Mouse (Mus musculus) liver, embryonic 16.5 days (tissue): ENCODE data around the gene Polr2h. TPM values are rescaled to one million over a fixed set of nuclear protein-coding genes. Genes with fewer than 3 reads are reported as not detected.
"Not testable (repeated sequence)": the region's sequence is repeated elsewhere in the genome, so short reads cannot be mapped to it uniquely, and the experiment has no call there.

Experiments used
- ATAC-seq: fragments of 200-750 bp; cut with Nextera tagmentation; 2 replicates; pipeline ENCODE4 v1.8.0; 2017; ENCODE audit warnings: low read depth, mild to moderate bottlenecking, moderate number of reproducible peaks, moderate library complexity
- H3K27ac ChIP-seq: fragments of 300-500 bp; sonication (generic); 2 replicates; pipeline ENCODE4 v1.5.1; 2014; ENCODE audit warnings: mild to moderate bottlenecking, low read length
- H3K27me3 ChIP-seq: fragments of 300-500 bp; sonication (generic); 2 replicates; pipeline ENCODE4 v1.6.1; 2014; ENCODE audit warnings: low read depth, low read length, mixed read lengths; ENCODE audit not compliant: control insufficient read depth, insufficient read depth
- H3K36me3 ChIP-seq: fragments of 300-500 bp; sonication (generic); 2 replicates; pipeline ENCODE4 v1.6.1; 2014; ENCODE audit warnings: mild to moderate bottlenecking; ENCODE audit not compliant: control insufficient read depth, insufficient read depth
- H3K4me1 ChIP-seq: fragments of 300-500 bp; sonication (generic); 2 replicates; pipeline ENCODE4 v1.6.1; 2014; ENCODE audit warnings: low read depth, low read length, mixed read lengths; ENCODE audit not compliant: control insufficient read depth
- H3K4me2 ChIP-seq: fragments of 300-500 bp; sonication (generic); 2 replicates; pipeline ENCODE4 v1.6.1; 2014; ENCODE audit warnings: low read depth, low read length, mixed read lengths
- H3K4me3 ChIP-seq: fragments of 300-500 bp; sonication (generic); 2 replicates; pipeline ENCODE4 v1.5.1; 2014; ENCODE audit warnings: low read depth, mild to moderate bottlenecking, low read length
- H3K9ac ChIP-seq: fragments of 300-500 bp; sonication (generic); 2 replicates; pipeline ENCODE4 v1.6.1; 2014; ENCODE audit warnings: low read depth, low read length
- H3K9me3 ChIP-seq: fragments of 300-500 bp; sonication (generic); replicated peaks from 2 replicates; pipeline ENCODE4 v1.6.1; 2016; ENCODE audit warnings: low read length; ENCODE audit not compliant: control insufficient read depth
- whole genome bisulfite sequencing: fragments of 180-500 bp; shearing (Covaris S2); extraction: QIAGEN DNeasy Blood & Tissue Kit; methylation state at CpG from one replicate; pipeline ENCODE4 v1.1.7; 2014; ENCODE audit not compliant: insufficient replicate concordance; 5-methylcytosine and 5-hydroxymethylcytosine counted together
- polyA plus RNA-seq: library from polyadenylated mRNA; unstranded; fragments of >200 nt; fragmentation: Nextera tagmentation; extraction: Ambion mirVana; gene quantifications from 2 replicates; pipeline ENCODE4 v1.2.1, GENCODE M21; 2015

The Polr2h gene
- 27.7 and 31.6 TPM in 2 replicates for polyA plus RNA-seq

DNA sequence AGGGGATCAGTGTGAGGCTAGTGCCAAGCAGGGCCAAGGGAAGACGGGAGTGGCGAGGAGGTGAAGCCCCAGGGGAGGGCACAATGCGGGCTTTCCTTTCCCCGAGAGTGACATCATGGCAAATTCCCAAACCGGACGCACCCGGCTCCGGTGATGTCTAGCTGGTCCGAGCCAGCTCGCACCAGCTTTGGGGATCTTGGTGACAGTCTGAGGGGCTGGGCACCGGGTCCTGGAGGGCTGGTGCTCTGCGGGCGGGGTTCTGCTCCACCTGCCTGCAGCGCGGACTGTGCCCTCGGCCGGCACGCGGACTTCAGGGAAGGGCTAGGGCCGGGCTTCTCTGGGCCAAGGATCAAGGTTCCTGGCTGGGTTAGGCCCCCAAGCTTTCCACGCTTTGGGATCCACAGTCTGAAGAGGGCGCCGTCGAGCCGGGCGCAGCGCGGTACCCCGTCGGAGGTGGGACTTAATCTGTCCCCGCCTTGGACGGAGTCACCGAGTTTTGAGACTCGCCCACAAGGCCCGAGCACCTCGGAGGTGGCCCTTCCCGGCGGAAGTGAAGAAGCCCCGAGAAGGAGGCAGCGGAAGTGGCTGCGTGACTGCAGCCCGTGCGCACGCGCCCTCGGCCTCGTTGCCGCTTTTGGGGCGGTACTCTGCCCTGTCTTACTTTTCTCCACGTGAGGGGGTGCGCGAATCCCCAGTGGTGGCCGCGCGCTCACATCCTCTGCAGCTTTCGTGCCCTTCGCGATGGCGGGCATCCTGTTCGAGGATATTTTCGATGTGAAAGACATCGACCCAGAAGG lies at the start of gene Polr2h, which contains the start of gene Clcn2:
Gene Polr2h, plus strand, starts transcription at position 485 of the 797 bp plus-strand sequence.
Gene Clcn2, minus strand, starts transcription at position 566 of the 797 bp plus-strand sequence.
- Histone ChIP-seq H3K27ac (peak within 1 kb of the TSS; percentile 94), H3K4me1 (peaks cover 53% of the 10 kb centered on the region), H3K9me3 (no peaks in the 10 kb centered on the region), H3K4me2 (peak within 1 kb of the TSS; percentile 99), H3K27me3 (no peaks in the 10 kb centered on the region), H3K9ac (peak within 1 kb of the TSS; percentile 83), H3K4me3 (peak within 1 kb of the TSS; percentile 85), H3K36me3 (0 out of 2 replicates have a peak, but pooled peaks cover 6% of the 10 kb centered on the region)
- peak; percentile 85 for ATAC-seq
- under 1% methylated on average over 62 of the region's 62 CpGs for WGBS

DNA sequence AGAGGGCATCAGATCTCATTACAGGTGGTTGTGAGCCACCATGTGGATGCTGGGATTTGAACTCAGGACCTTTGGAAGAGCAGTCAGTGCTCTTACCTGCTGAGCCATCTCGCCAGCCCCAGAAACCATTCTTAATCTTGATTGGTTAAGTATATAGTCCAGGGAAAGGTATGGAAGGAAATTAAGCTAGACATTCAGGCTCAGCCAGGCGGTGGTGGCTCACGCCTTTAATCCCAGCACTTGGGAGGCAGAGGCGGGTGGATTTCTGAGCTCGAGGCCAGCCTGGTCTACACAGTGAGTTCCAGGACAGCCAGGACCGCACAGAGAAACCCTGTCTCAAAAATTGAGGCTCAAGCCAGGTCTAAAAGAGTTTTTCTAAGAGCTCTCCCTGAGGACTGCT lies 49.5 kb upstream of the Polr2h start, which contains the start of gene Eif4g1:
Gene Eif4g1, plus strand, starts transcription at position 301 of the 400 bp plus-strand sequence.
- H3K4me1 ChIP-seq, H3K4me3 ChIP-seq, H3K9ac ChIP-seq, H3K9me3 ChIP-seq, H3K27me3 ChIP-seq, ATAC-seq, H3K4me2 ChIP-seq, H3K36me3 ChIP-seq, H3K27ac ChIP-seq: not testable (repeated sequence)
- 88% methylated on average over 3 of the region's 6 CpGs for WGBS

DNA sequence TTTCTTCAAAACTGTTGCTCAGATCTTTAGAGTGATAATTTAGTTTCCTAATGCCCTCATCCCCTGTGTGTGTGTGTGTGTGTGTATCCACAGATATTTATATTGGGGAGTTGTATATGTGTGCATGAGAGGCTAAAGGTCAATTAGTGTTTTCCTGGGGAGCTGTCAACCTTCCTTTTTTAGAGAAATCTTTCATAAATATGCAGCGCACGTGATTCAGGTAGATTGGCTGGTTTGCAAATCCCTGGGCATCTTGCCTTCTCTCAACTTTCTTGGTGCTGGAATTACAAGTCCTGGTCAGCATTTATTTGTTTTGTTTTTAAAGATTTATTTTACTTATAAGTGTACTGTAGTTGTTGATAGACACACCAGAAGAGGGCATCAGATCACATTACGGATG lies 47.2 kb upstream of the Polr2h start:
- no peak overlapping the region for H3K4me2 ChIP-seq
- H3K4me3 ChIP-seq = no peak overlapping the region
- H3K36me3 ChIP-seq = peaks cover 1% of the 10 kb centered on the region
- H3K27me3 ChIP-seq = no peaks in the 10 kb centered on the region
- H3K27ac ChIP-seq = no peak overlapping the region
- no peak overlapping the region for H3K9ac ChIP-seq
- no peak for ATAC-seq
- H3K9me3 ChIP-seq = no peaks in the 10 kb centered on the region
- 83% methylated on average over 3 of the region's 3 CpGs for WGBS
- peaks cover 23% of the 10 kb centered on the region for H3K4me1 ChIP-seq

DNA sequence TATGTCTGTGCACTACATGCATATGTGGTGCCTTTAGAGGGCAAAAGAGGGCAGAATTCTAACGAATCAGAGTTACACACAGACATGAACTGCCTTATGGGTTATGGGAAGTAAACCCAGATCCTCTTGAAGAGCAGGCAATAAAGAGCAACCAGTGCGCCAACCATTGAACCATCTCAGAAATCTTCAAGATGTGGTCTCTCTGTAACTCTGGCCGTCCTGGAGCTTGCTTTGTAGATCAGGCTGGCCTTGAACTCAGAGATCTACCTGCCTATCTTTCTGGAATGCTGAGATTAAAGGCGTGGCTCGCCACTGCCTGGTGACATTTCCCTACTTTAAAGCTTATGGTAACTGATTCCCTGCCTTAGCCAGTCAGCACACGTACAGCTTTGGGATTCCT lies 45.6 kb upstream of the Polr2h start:
- H3K4me3 ChIP-seq = no peak overlapping the region; the same call in 1 of the 2 replicates
- no peaks in the 10 kb centered on the region for H3K27me3 ChIP-seq
- no peak overlapping the region for H3K9ac ChIP-seq
- H3K36me3 ChIP-seq = peaks cover 14% of the 10 kb centered on the region
- H3K4me1 ChIP-seq = peaks cover 30% of the 10 kb centered on the region
- peak overlapping the region; percentile 85 for H3K4me2 ChIP-seq
- WGBS = 14% methylated on average over 6 of the region's 6 CpGs
- H3K27ac ChIP-seq = peak overlapping the region; percentile 13
- H3K9me3 ChIP-seq = no peaks in the 10 kb centered on the region
- no peak for ATAC-seq

DNA sequence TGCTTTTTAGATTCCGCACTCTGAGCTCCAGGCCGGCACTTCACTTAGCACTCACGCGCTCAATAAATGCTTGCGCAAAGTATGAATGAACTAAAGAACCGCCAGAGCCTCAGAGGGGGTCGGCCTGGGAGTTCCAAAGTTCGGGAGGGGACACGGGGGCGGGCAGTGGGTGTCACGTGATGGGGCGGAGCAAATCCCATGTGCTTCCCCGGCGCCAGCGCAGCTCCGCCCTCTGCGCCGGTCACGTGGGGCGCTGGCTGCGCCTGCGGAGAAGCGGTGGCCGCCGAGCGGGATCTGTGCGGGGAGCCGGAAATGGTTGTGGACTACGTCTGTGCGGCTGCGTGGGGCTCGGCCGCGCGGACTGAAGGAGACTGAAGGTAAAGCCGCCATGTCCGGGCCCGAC lies 45.0 kb upstream of the Polr2h start:
- ATAC-seq = peak; percentile 80
- H3K4me1 ChIP-seq = peaks cover 36% of the 10 kb centered on the region
- WGBS = under 1% methylated on average over 38 of the region's 38 CpGs

DNA sequence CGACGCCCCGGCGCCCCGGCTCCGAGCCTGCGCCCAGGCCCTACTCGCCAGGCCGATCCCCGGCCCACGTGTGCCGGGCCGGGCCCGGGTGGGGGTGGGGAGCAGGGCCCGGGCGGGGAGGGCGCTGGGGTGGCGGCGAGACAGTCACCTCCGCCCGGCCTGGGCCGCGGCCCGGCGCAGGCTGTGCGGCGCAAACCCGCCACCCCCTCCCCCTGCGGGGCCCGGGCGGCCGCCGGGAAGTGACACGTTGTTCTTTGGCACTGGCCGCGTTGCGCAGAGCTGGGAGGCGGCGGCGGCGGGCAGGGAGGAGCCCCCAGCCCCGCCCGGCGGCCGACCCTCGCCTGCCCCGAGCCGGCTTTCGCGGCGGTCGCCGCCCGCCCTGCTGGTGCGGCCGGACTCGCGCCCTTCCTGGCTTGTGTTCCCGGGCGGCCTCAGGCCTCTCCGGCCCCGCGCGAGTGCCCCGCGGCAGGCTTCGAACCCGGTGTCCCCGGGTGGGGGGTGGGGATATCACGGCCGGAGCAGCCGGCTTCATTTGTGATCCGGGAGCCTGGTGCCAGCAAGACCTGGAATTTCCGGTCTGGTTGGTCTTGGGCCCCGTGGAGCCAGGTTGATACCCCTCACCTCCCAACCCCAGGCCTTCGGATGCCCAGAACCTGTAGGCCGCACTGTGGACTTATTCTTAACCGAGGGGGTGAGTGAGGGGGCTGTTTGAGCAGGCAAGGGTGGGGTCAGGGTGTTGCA lies 44.3 kb upstream of the Polr2h start:
- peak overlapping the region; percentile 92 for H3K9ac ChIP-seq
- WGBS = 0% methylated on average over 58 of the region's 78 CpGs
- H3K4me2 ChIP-seq = peak overlapping the region; percentile 85
- no peaks in the 10 kb centered on the region for H3K27me3 ChIP-seq
- H3K9me3 ChIP-seq = no peaks in the 10 kb centered on the region
- peak; percentile 63 for ATAC-seq
- H3K27ac ChIP-seq = peak overlapping the region; percentile 92
- peaks cover 26% of the 10 kb centered on the region for H3K36me3 ChIP-seq
- peak overlapping the region; percentile 93 for H3K4me3 ChIP-seq
- peaks cover 42% of the 10 kb centered on the region for H3K4me1 ChIP-seq

More for the DNA sequence above, 45.0 kb upstream of the Polr2h start:
- Histone ChIP-seq H3K4me2 (peak overlapping the region; percentile 85), H3K9ac (peak overlapping the region; percentile 92), H3K9me3 (no peaks in the 10 kb centered on the region), H3K4me3 (peak overlapping the region; percentile 93), H3K27ac (peak overlapping the region; percentile 92), H3K36me3 (peaks cover 20% of the 10 kb centered on the region), H3K27me3 (no peaks in the 10 kb centered on the region)

DNA sequence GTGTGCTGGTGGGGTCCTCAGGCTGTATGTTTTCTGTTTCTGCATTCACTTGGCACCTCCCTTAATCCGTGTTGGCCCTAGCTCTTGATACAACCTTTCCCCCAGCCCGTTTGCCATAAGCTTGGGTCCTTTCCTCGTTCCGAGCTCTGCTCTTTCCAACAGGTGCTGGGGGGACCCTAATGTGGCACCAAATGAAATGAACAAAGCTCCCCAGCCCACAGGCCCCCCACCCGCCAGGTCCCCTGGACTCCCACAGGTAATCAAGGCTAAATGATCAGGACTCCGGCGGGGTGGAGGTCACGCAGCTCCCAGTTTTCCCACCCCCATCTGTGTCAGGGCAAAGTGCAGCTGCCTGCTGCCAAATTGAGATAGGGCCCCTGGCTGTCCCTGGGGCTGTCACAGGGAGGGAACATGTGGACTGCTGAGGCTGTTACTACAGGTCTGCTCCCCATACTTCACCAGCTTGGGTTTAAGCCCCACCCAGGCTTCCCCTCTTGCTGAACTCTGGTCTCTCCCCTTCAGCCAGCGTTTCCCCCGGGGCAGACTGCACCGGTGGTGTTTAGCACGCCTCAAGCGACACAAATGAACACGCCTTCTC lies 43.7 kb upstream of the Polr2h start:
- Histone ChIP-seq H3K4me3 (peak overlapping the region; percentile 93), H3K9ac (peak overlapping the region; percentile 92), H3K27me3 (no peaks in the 10 kb centered on the region), H3K4me2 (peak overlapping the region; percentile 85), H3K9me3 (no peaks in the 10 kb centered on the region), H3K4me1 (peaks cover 49% of the 10 kb centered on the region), H3K27ac (peak overlapping the region; percentile 92), H3K36me3 (peaks cover 32% of the 10 kb centered on the region)
- peak; percentile 73 for ATAC-seq
- 2% methylated on average over 14 of the region's 14 CpGs for WGBS

DNA sequence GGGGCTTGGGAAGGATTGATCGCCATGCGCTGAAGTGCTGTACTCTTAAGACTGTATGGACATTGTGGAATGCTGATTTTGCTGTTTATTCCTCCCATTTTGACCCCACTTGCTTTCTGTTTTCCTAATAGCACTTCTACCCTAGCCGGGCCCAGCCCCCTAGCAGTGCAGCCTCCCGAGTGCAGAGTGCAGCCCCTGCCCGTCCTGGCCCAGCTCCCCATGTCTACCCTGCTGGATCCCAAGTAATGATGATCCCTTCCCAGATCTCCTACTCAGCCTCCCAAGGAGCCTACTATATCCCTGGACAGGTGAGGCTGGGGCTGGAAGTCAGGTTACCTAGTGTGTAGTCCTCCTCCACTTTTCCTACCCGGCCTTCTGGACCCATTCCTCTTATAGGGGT lies 42.3 kb upstream of the Polr2h start:
- Histone ChIP-seq H3K36me3 (peaks cover 45% of the 10 kb centered on the region), H3K4me3 (peak overlapping the region; percentile 93), H3K4me2 (peak overlapping the region; percentile 85), H3K4me1 (peaks cover 49% of the 10 kb centered on the region), H3K27ac (0 out of 2 replicates have a peak overlapping the region, but pooled peaks have one; percentile 17), H3K9me3 (no peaks in the 10 kb centered on the region), H3K9ac (0 out of 2 replicates have a peak overlapping the region, but pooled peaks have one; percentile 16), H3K27me3 (no peaks in the 10 kb centered on the region)
- WGBS = 84% methylated on average over 6 of the region's 6 CpGs
- no peak for ATAC-seq
